Mouse (Mus musculus) heart, postnatal 36 days (tissue): ENCODE data around the gene Hist1h4i. TPM values are rescaled to one million over a fixed set of nuclear protein-coding genes. Genes with fewer than 3 reads are reported as not detected.
"Not testable (repeated sequence)": the region's sequence is repeated elsewhere in the genome, so short reads cannot be mapped to it uniquely, and the experiment has no call there.

ENCODE experiments used
- DNase-seq, 2 experiments: peaks; one replicate each; pipeline ENCODE4 v3.0.0; 2021 to 2022
- intact Hi-C: fragments of 180-260 bp; cut with DNase I; formaldehyde crosslinking; loops from one replicate; pipeline ENCODE4 v1.15.1; 2025
- total RNA-seq, 2 experiments: library from RNA; stranded (reverse); gene quantifications; 2 replicates each; pipeline ENCODE4 v1.2.3; 2021

Gene Hist1h4i
- 10 to 100 TPM; 15.8 to 18.6 TPM for total RNA-seq

GRCm38 (mm10) chr13:22041142-22041536 lies at the start of gene Hist1h4i:
Gene Hist1h4i, minus strand, starts transcription at chr13:22041362.
- DNase-seq: peak; percentile 95 to 98
- intact Hi-C loops: loop anchor here (2.0 to 10.0 kb wide), 8 partner anchors 216 to 1701 kb away; partner anchors contain the start of genes Hist1h1t, Hist1h2af, Hist1h2ai and Hist1h2bc

GRCm38 (mm10) chr13:22084140-22084539 lies 43.0 kb upstream of the Hist1h4i start, which contains the start of gene Vmn1r188:
Gene Vmn1r188, plus strand, starts transcription at chr13:22084440.
- intact Hi-C loops, DNase-seq: not testable (repeated sequence)

- intact Hi-C loops: no loop called here
- no peak for DNase-seq
Measured at GRCm38 (mm10) chr13:22063468-22063867, 22.3 kb upstream of the Hist1h4i start.

DNA sequence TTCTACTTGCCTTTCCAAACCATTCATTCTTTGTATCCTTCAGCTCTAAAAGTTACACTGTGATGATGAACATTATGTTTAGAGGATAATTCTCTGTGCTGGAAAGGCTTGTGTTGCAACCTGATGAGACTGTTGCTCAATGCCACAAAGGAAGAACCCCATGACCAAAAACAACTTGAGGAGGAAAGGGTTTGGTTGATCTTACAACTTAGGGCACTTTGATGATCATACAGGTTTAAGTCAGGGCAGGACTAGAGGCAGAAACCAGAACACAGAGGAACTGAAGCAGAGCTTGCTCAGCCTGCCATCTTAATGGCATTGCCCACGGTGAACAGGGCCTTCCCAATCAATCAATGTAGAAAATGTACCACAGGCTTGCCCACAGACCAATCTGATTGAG lies 20.3 kb upstream of the Hist1h4i start:
- intact Hi-C loops: no loop called here
- DNase-seq: no peak

DNA sequence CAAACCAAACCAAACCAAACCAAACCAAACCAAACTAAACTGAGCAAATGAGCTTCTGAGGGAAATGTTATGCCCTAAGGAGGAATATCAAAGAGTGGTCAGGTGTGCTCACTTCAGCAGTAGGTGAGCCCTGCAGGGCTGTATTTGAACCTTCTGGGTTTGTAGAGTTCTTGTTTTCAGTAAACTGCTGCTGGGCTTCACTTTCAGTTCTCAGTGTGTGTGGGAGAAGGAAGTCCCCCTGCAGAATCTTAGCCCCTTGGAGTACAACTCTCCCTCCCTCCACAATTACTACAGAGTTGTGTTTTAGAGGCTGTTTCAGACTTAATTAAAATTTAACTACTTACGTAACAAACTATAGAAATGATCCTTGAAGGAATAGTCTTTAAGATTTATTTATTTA lies 12.6 kb upstream of the Hist1h4i start:
- intact Hi-C loops: no loop called here
- no peak for DNase-seq

DNA sequence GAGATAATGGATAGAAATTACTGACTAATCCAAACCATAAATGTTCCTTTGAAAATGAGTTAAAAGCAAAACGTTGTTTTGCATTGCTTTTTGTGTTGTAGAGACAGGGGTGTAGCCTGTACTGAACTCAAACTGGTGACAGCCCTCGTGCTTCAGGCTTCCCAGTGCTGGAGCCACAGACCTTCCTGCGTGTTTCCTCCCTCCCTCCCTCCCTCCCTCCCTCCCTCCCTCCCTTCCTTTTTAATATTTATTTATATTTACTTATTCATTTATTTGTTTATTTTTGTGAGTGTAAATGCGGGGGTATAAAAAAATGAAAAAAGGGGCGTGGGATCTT lies 10.3 kb upstream of the Hist1h4i start:
- DNase-seq: no peak
- intact Hi-C loops: no loop called here

DNA sequence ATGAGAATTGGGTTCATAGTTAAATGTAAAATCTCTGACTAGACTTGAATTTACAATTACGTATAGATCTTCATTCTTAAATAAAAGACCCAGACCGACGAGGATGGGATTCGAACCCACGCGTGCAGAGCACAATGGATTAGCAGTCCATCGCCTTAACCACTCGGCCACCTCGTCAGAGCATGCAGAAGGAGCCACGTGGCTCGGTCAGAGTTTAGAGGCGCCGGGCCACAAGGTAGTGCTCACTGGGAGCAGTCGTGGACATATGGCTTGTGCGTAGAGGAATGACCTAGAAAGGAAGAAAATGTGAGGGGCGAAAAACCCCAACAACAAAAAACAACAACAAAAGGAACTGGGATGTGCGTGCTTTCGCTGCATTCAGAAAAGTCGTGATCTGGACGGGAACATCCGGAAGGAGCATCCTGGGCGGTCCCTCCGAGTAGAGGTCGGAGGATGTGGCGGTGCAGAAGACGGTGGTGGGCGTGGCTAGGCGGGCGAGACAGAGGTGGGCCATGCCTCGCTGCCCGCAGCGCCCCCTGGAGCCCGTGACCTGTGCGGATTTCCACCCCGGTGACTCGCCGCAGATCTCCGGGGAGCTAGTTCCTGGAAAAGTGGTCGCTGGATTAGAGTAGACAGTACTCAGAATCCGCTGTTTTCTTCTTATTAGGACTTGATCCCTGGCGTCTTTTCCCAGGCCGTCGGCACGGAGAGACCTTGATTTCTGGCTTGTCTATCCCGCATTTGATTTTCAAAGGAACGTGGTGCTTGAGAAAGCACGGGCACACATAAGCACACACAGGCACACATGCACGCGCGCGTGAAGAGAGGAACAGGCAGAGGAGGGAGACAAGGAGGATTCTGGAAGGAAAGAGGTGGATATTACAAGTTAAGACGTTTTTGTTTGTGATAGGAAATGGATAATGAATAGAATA lies 9.7 kb upstream of the Hist1h4i start:
- DNase-seq: peak; percentile 85 to 89
- intact Hi-C loops: no loop called here

GRCm38 (mm10) chr13:22049737-22050440 lies 8.7 kb upstream of the Hist1h4i start:
- no peak for DNase-seq
- intact Hi-C loops: loop anchor here (5.0 to 10.0 kb wide), 2 partner anchors 225 to 1372 kb away; partner anchors contain the start of gene Abt1

DNA sequence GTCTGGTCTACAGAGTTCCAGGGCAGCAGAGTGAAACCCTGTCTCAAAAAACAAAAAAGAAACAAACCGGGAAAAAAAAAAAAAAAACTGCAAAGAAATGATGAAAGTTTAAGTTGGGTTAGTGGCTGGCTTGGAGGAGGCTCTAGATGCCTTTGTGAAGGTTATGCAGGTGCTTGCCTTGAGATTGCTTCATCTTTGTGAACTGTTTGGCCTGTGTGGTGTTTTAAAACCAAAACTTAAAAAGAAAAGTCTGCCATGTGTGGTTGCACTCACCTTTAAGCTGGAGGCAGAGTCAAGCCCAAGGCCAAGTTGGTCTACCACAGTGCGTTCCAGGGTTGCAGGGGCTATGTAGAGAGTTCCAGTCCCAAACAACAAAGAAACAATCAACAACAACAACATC lies 7.9 kb upstream of the Hist1h4i start:
- no peak for DNase-seq
- intact Hi-C loops: loop anchor here (5.0 to 10.0 kb wide), 2 partner anchors 224 to 1373 kb away; partner anchors contain the start of gene Abt1

- intact Hi-C loops: loop anchor here (5.0 to 10.0 kb wide), 2 partner anchors 221 to 1377 kb away; partner anchors contain the start of gene Abt1
- DNase-seq: no peak
Measured at GRCm38 (mm10) chr13:22045311-22045710, 4.1 kb upstream of the Hist1h4i start.

DNA sequence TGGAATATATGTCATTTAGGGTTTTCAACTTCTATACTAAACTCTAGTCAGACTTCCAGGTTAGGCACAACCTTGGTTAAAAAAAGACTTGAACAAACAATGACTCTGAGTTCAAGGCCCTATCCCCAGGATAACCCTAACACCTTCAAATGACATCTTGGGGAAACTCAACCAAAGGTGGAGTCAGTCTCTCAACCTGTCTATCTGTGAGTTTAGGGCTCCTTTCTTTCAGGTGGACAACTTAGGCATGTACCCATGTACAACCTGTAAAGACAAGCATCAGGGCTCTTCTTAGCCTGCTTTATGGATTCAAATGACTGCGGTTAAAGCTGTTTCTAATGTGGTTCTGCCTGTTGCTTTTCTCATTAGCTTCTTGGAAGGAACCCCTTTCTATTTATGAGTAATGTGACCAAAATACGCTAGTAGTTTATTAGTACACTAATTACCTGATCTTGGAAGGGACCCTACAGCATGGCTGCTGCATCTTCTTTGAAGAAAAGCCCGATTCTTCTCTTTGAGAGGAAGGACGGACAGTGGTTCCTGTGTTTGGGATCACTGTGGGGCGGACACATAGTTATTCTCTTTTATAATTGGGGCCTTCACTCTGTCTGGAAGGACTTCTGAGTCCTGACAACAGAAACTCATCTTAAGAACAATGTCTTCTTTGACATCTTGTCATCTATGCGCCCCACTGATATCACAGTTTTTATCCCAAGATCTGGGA lies 3.4 kb upstream of the Hist1h4i start:
- no peak for DNase-seq
- intact Hi-C loops: loop anchor here (5.0 to 10.0 kb wide), 7 partner anchors 220 to 1698 kb away; partner anchors contain the start of genes Abt1, Hist1h1t, Hist1h2af and Hist1h2ai

GRCm38 (mm10) chr13:22043503-22044431 lies 2.6 kb upstream of the Hist1h4i start:
- intact Hi-C loops: loop anchor here (5.0 to 10.0 kb wide), 6 partner anchors 219 to 1699 kb away; partner anchors contain the start of genes Hist1h1t, Hist1h2af, Hist1h2ai and Hist1h2bl
- no peak for DNase-seq

DNA sequence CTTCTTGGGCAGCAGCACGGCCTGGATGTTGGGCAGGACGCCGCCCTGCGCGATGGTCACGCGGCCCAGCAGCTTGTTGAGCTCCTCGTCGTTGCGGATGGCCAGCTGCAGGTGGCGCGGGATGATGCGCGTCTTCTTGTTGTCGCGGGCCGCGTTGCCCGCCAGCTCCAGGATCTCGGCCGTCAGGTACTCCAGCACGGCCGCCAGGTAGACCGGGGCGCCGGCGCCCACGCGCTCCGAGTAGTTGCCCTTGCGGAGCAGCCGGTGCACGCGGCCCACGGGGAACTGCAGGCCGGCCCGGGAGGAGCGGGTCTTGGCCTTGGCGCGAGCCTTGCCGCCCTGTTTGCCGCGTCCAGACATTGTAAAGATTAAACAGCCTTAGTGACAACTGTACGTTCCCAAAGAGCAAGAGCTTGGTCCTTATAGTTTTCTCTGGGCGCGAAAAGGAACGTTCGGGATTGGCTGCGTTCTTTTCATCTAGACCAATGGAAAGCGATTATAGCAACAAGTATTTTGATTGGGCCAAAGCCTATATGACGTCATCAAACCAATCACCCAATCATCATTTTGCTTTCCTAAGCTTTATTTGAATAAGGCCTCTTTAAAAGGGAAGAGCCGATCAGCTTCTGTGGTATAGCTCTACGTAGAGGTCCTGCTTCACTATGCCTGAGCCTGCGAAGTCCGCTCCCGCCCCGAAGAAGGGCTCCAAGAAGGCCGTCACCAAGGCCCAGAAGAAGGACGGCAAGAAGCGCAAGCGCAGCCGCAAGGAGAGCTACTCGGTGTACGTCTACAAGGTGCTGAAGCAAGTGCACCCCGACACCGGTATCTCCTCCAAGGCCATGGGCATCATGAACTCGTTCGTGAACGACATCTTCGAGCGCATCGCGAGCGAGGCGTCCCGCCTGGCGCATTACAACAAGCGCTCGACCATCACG lies 1.7 kb upstream of the Hist1h4i start, which contains the start of the genes Hist1h2ag and Hist1h2bj:
TSS of gene Hist1h2ag (minus strand) at position 377 of the 935 bp plus-strand sequence.
TSS of gene Hist1h2bj (plus strand) at position 647 of the 935 bp plus-strand sequence.
- DNase-seq: peak; percentile 81 to 88
- intact Hi-C loops: loop anchor here (5.0 to 10.0 kb wide), 6 partner anchors 218 to 1699 kb away; partner anchors contain the start of genes Hist1h1t, Hist1h2af, Hist1h2ai and Hist1h2bl

DNA sequence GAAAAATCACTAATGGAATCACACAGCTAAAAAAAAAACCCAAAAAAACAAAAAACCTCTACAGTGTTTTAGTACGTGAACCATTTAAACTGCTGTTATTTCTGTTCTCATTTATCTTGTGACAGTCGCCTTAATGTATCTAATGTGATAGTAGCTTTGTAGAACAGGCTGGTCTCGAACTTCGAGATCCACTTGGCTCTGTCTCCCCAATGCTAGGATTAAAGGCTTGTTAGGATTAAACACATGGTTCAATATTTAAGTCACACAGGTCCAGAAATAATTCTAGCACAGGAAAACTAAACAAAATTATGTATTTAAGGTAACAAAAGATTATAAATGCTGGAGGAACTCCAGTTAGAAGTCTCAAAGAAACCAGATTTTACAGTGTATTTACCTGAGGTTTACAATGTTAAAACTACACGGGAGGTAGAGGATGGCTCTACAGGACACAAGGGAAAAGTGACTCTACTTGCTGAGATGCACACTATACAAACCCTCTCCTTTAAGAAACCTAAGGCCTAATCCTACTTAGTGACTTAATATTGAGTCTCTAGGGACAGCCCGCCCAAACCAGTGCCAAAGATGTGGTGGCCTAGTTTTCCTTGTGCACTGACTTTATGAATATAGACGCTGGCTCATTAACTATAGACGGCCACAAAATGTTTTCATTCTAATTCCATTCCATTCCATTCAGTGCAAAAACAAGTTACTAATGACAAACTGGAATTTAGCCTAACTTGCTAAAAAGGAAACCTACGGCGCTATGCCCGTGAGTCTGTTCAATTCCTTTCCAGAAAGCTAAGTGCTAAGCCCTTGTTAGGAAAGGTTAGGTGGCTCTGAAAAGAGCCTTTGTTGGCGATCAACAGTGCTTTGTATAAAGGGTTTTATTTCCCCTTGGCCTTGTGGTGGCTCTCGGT lies 747 bp upstream of the Hist1h4i start:
- intact Hi-C loops: loop anchor here (2.0 to 10.0 kb wide), 8 partner anchors 217 to 1700 kb away; partner anchors contain the start of genes Hist1h1t, Hist1h2af, Hist1h2ai and Hist1h2bc
- DNase-seq: no peak

- DNase-seq: no peak
- intact Hi-C loops: loop anchor here (2.0 to 10.0 kb wide), 8 partner anchors 216 to 1702 kb away; partner anchors contain the start of genes Hist1h1t, Hist1h2af, Hist1h2ai and Hist1h2bc
Measured at GRCm38 (mm10) chr13:22040464-22041141, 559 bp downstream of the Hist1h4i start.
